Mouse (Mus musculus) lung, postnatal 25 days (tissue): ENCODE data around the gene Rapgef5.
"Not testable (repeated sequence)": the region's sequence is repeated elsewhere in the genome, so short reads cannot be mapped to it uniquely, and the experiment has no call there.

ENCODE experiments used
- DNase-seq: peaks from one replicate; pipeline ENCODE4 v3.0.0; 2022; ENCODE audit warnings: low spot score

The Rapgef5 gene

GRCm38 (mm10) chr12:117769113-117769512, 252.8 kb downstream of the Rapgef5 start:
- DNase-seq = peak; percentile 62

GRCm38 (mm10) chr12:117770211-117770610, 253.9 kb downstream of the Rapgef5 start:
- DNase-seq = no peak

DNA sequence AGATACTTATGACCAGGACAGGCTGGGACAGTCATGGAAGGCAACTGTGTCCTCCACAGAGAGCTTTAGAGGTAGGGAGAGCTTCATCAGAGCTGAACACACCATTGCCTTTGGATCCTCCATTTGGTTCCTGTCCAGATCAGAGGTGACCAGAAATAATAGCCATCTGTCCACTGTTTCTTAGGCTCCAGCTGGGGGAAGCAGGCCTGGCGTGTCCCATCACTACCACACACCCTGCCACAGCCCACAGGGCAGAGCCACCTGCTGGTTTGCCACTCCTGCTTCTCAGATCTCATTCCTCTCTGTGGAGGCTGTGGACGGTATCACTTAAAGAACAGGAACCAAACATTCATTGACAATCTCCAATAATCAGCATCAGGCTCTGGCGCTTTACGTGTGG, 254.9 kb downstream of the Rapgef5 start:
- DNase-seq = no peak

DNA sequence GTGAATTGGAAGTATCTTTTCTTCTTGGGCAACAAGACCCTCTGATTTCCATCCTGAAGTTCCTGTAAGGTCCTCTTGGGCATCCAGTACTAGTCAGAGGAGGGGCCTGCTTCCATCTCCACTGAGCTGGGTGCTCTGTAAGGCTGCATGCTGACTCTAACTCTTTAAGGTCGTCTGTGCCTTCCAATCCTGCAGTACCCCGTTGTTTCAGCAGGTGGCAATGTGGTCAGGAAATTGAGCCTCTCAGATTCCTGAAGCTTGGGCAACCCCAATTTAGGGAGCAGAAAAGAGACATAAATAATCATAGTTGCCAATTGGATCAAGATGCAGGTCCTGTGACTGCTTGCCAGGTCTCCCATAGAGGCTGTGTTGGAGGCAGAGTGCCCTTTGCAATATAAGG, 256.4 kb downstream of the Rapgef5 start:
- peak; percentile 53 for DNase-seq

- no peak for DNase-seq
Observed at GRCm38 (mm10) chr12:117776841-117777240, 260.6 kb downstream of the Rapgef5 start.

- no peak for DNase-seq
Observed at GRCm38 (mm10) chr12:117781360-117781759, 265.1 kb downstream of the Rapgef5 start.

DNA sequence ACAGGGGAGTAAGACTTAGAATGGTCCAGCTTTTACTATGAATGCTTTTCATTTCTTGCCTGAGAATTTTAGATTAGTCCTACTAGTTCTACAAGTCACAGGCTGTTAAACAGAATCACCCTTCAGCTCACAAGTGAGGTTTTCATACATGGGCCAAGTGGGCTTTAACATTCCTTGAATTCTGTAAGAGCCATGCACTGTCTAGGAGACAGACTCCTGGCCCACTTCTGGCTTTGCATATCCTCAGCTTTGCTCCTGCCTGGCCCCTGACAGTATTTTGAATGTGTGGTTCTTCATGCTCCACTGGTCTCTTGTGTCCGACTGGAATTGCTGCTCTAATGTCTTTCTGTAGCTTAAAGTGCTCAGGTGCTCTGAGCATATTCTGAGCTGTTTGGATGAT, 267.1 kb downstream of the Rapgef5 start:
- no peak for DNase-seq

DNA sequence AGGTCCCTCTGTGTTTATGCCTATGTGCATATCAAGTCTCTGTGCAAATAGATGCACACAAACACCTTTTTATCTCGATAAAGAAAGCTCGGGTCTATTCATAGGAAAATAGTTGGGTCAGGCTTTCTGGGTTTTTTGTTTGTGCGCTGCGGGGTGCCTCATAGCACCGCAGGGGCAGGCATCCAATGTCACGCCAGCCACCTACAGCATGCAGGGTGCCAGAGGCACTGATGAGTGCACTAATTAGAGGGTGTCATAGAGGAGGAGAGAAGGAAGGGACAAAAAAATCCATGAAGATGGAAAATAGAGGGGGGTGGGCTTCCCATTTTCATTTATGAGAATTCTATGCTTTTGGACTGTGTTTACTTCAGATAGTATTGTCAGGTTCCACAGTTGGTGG, 270.3 kb downstream of the Rapgef5 start:
- no peak for DNase-seq

DNA sequence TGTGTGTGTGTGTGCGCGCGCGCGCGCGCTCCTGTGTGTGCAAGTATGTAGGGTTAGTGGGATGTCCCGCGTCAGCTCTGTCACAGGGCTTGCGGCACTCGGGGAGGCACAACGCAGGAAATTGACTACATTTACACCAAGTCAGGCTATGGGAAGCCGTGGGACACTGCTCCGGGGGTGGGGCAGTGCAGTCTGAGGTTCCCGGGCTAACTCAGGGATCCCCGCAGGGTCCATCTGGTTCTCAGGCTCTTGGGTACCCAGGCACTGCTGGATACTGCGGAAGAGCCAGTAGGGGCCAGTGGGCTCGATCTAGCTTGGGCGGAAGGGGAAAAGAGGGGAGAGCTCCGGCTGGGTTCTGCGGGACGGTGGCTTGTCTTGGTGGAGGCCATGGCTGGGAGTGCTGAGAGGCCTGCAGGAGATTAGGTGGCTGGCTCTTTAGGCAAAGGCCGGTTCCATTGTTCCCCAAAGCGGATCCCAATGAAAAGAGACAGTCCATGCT, 272.3 kb downstream of the Rapgef5 start:
- DNase-seq = no peak

- DNase-seq = no peak
Observed at GRCm38 (mm10) chr12:117789017-117789416, 272.7 kb downstream of the Rapgef5 start.

- no peak for DNase-seq
Observed at GRCm38 (mm10) chr12:117795303-117795702, 279.0 kb downstream of the Rapgef5 start.

DNA sequence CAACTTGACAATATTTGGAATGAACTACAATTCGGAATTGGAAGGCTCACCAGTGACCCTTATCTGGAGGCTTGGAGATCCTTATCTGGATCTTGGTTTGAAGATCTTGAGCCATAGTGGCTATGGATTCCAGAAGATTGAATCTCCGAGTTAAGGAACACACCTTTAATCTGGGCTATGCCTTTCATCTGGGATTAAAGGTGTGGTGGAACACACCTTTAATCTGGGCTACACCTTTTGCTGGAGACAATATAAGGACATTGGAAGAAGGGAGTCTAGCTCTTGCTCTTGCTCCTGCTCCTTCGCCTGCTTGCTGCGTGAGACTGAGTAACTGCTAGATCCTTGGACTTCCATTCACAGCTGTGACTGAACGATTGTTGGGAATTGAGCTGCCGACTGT, 287.7 kb downstream of the Rapgef5 start, which contains the start of gene Cdca7l:
Gene Cdca7l (plus strand): TSS at position 301 of the 400 bp plus-strand sequence.
- DNase-seq = not testable (repeated sequence)

- DNase-seq = no peak
Observed at GRCm38 (mm10) chr12:117805576-117805975, 289.3 kb downstream of the Rapgef5 start.

DNA sequence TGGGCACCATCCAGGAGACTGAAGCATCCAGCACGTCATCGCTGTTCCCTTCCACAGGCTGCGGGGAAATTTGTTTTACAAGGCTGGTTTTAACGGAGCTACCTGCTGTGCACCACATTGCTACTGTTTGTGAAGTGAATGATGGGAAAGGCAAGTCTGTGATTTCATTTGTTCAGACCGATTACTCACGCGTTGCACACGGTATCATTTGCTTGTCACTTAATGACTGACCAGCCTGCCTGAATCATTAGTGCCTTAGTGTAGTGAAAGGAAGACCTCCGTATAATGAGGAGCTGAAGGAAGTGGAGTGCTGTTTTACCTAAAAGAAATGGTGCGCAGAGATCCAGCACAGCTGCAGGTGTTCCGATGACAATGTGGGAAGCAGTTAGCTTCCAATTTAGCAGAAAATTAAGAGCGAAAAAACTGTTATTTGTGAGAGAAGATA, 289.8 kb downstream of the Rapgef5 start:
- no peak for DNase-seq

DNA sequence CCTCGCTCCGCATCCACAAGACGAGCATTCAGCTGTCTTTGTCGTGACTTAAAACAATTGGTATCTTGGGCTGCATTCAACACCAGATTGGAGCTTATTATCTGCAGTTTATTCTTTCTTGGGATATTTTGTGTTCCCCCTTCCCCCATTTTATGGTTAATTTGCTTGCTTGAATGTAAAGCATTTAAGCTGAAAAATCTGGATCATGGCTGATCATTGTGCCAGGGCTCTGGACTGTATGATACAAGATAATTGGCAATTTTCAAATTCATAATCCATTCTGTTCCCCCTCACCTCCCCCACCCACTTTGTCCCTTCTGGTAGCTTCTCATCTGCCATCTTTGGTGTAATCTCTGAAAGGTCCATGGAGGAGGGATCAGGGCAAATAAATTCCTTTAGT, 290.2 kb downstream of the Rapgef5 start:
- DNase-seq = no peak

- no peak for DNase-seq
Observed at GRCm38 (mm10) chr12:117807637-117808036, 291.4 kb downstream of the Rapgef5 start.

- no peak for DNase-seq
Observed at GRCm38 (mm10) chr12:117808355-117809326, 292.4 kb downstream of the Rapgef5 start.
